Mouse (Mus musculus) kidney, adult 2 months (tissue): ENCODE results near the gene Mybl2. TPM values are rescaled to one million over a fixed set of nuclear protein-coding genes. Genes with fewer than 3 reads are reported as not detected.

Experiments
- DNase-seq: peaks from one replicate; pipeline ENCODE4 v3.0.0; 2021
- H3K27ac ChIP-seq: fragments of 200-500 bp; 2 replicates; pipeline ENCODE4 v1.5.1; 2012; ENCODE audit warnings: low read depth, low read length, control low read depth, inconsistent platforms; ENCODE audit not compliant: insufficient read depth
- H3K27me3 ChIP-seq: fragments of 200-500 bp; replicated peaks from 2 replicates; pipeline ENCODE4 v1.6.1; 2012; ENCODE audit warnings: mild to moderate bottlenecking, moderate library complexity, low read length, inconsistent platforms; ENCODE audit not compliant: control insufficient read depth, insufficient read depth
- H3K36me3 ChIP-seq: fragments of 200-500 bp; 2 replicates; pipeline ENCODE4 v1.6.1; 2012; ENCODE audit warnings: mild to moderate bottlenecking, moderate library complexity, low read length, inconsistent platforms; ENCODE audit not compliant: control insufficient read depth, insufficient read depth
- H3K4me1 ChIP-seq: fragments of 200-500 bp; 2 replicates; pipeline ENCODE4 v1.6.1; 2011; ENCODE audit warnings: low read length; ENCODE audit not compliant: control insufficient read depth, insufficient read depth
- H3K4me3 ChIP-seq: fragments of 200-500 bp; 2 replicates; pipeline ENCODE4 v1.5.1; 2011; ENCODE audit warnings: mild to moderate bottlenecking, low read depth, low read length, control low read depth; ENCODE audit not compliant: insufficient read depth
- CTCF ChIP-seq: fragments of 200-500 bp; conservative IDR thresholded peaks from 2 replicates; pipeline ENCODE4 v1.5.1; 2011; ENCODE audit warnings: low read depth, mild to moderate bottlenecking, control low read depth, low read length, moderate library complexity, mixed read lengths; ENCODE audit not compliant: insufficient read depth, insufficient read length
- POLR2A ChIP-seq: fragments of 200-500 bp; IDR thresholded peaks from one replicate; pipeline ENCODE4 v1.6.1; 2011; ENCODE audit warnings: low read depth, low read length, control low read depth
- WGBS: fragments of 180-500 bp; shearing (Covaris S2); methylation state at CpG from one replicate; pipeline ENCODE4 v1.1.7; 2018; 5-methylcytosine and 5-hydroxymethylcytosine counted together
- polyA plus RNA-seq: library from polyadenylated mRNA; depleted of rRNA; stranded (reverse); fragments of >200 nt; gene quantifications from 2 replicates; pipeline ENCODE4 v1.2.3, GENCODE M21; 2012; rRNA removed

Mybl2 gene
- polyA plus RNA-seq: 1.3 and 1.4 TPM in 2 replicates

DNA sequence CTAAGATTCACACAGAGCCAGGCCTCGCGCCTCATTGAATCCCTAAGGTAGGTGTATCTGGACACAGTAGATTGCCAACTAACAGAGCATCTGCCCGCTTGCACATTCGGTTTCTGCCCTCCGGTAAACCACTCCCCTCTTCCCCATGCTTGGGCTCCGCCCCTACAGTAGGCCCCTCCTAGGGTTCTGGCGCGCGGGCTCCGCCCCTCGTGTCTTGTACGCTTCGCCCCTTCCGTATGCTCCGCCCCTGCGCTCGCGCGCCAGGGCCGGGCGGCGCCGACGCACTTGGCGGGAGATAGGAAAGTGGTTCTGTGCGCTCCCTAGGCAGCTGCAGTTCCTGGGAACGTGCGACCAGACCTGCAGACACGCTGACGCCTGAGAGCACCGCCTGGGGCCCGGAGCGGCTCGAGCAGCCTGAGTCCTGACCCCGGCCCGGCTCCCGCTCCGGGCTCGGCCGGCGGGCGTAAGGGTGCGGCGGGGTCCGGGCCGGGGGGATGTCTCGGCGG is at the start of gene Mybl2:
Gene Mybl2 (plus strand): TSS at position 353 of the 506 bp plus-strand sequence.
- Histone ChIP-seq H3K36me3 (no peaks in the 10 kb centered on the region), H3K27me3 (0 out of 2 replicates have a peak, but pooled peaks cover 1% of the 10 kb centered on the region), H3K4me3 (peak within 1 kb of the TSS; percentile 30), H3K4me1 (peaks cover 3% of the 10 kb centered on the region; the same call in 1 of the 2 replicates), H3K27ac (no peak within 1 kb of the TSS)
- no peak for TF ChIP-seq POLR2A
- no peak for TF ChIP-seq CTCF
- peak; percentile 95 for DNase-seq
- WGBS: 2% methylated on average over 48 of the region's 48 CpGs

DNA sequence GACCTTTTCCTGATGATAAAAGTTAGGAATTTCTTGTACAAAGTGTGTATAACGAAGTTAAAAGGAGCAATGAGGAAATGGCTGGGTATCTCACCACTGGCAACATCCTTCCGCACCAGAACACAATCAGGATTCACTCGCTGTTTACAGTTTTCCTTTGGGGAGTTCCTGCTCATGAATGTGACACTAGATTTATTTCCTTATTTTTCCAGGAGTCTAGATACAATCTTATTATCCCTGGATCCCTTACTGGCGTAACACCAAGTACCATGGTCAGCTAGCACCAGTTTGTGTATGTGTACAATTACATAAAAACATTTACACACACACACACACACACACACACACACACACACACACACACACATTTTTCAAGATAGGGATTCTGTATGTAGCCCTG is 47.2 kb upstream of the Mybl2 start:
- Histone ChIP-seq H3K4me3 (no peak overlapping the region), H3K27me3 (no peaks in the 10 kb centered on the region), H3K36me3 (peaks cover 5% of the 10 kb centered on the region), H3K27ac (no peak overlapping the region), H3K4me1 (no peaks in the 10 kb centered on the region; the same call in 1 of the 2 replicates)
- no peak for DNase-seq
- no peak for TF ChIP-seq CTCF
- no peak for TF ChIP-seq POLR2A
- WGBS: 56% methylated on average over 4 of the region's 4 CpGs

DNA sequence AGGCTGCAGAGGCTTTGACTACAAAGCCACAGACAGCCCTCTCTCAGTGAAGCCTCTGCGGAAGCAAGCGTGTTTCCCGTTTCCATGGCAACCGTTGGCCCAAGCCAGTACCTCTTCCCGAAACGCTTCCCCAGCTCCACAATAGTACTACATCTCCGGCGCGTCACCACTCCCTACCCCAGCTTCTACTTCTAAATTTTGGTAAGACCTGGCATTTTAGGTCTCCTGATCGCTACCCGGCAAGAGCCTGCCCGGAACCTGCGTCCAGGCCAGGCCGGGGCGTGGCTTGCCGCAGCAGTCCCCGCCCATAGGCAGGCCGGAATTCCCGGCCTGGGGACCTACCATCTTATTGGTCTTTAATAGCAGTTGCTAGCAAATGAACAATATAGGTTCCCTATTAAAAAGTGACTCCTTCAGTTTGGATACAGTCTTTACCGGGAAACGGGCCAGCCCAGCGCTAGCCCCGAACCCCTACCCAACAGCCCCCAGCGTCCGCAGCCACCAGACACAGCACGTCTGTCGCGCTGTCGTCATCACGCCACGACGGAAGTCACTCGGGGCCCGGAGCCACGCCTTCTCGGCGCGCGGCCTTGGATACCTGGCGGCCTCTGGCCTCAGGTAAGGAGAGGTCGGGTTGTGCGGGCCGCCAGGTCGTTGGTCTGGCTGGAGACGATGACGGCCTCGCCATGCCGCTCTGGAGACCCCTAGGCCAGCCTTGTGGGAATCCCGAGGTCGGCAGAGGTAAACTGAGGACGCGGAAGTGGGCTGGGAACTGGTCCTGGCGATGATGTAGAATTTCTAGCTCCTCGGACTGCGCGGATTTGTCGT is 37.4 kb upstream of the Mybl2 start, which contains the start of gene Ift52:
Gene Ift52 (plus strand): TSS at position 439 of the 828 bp plus-strand sequence.
- under 1% methylated on average over 57 of the region's 57 CpGs for WGBS
- peak within 1 kb of the TSS; percentile 40; the same call in 1 of the 2 replicates for H3K27ac ChIP-seq
- peak within 1 kb of the TSS; percentile 96 for H3K4me3 ChIP-seq
- peak; percentile 96 for DNase-seq
- TF ChIP-seq CTCF: no peak
- TF ChIP-seq POLR2A: no peak
- H3K4me1 ChIP-seq: peaks cover 4% of the 10 kb centered on the region; the same call in 1 of the 2 replicates
- H3K27me3 ChIP-seq: no peaks in the 10 kb centered on the region
- no peaks in the 10 kb centered on the region; the same call in 1 of the 2 replicates for H3K36me3 ChIP-seq

DNA sequence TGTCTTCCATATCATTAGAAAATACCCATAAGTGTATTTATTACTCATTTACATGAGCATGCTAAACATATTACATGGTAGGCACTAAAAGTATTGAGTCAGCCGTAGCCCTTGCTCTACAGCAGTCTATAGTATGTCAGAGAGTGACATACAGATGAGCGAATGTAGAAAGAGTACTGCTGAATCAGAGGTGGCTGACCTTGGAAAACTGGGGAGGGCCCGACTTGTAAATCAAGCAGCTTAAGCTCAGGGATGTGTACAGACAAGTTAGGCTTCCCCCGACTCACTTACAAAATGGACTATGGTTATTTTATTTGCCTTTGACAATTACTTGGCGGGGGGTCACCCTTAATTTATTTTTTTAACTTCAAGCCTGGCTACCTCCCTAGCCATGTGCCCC is 23.2 kb upstream of the Mybl2 start:
- Histone ChIP-seq H3K27ac (no peak overlapping the region), H3K4me1 (no peaks in the 10 kb centered on the region), H3K4me3 (no peak overlapping the region), H3K27me3 (no peaks in the 10 kb centered on the region), H3K36me3 (peaks cover 15% of the 10 kb centered on the region)
- TF ChIP-seq POLR2A: no peak
- TF ChIP-seq CTCF: no peak
- WGBS: 88% methylated on average over 5 of the region's 5 CpGs
- no peak for DNase-seq

DNA sequence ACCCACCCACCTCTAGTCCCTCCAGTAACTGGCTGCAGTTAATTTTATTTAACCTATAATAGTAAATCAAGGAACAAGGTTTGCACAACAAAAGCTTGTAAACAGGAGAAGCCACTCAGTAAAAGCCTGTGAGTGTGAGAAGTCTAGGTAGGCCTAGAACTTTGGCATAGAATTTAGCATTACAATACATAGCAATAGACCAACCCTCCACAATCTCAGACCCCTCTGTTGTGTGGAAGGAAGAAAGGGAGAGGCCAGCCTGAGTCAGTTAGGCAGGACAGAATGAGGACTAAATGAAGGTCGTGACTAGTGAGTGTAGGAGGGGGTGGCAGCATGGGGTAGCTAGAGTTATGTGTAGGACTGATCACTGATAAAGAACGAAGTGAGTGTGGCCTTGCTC is 22.7 kb upstream of the Mybl2 start:
- Histone ChIP-seq H3K4me1 (no peaks in the 10 kb centered on the region), H3K27me3 (no peaks in the 10 kb centered on the region), H3K27ac (no peak overlapping the region), H3K36me3 (peaks cover 12% of the 10 kb centered on the region), H3K4me3 (no peak overlapping the region)
- DNase-seq: no peak
- WGBS: 91% methylated on average over 2 of the region's 2 CpGs
- TF ChIP-seq POLR2A (no peak), CTCF (no peak)

DNA sequence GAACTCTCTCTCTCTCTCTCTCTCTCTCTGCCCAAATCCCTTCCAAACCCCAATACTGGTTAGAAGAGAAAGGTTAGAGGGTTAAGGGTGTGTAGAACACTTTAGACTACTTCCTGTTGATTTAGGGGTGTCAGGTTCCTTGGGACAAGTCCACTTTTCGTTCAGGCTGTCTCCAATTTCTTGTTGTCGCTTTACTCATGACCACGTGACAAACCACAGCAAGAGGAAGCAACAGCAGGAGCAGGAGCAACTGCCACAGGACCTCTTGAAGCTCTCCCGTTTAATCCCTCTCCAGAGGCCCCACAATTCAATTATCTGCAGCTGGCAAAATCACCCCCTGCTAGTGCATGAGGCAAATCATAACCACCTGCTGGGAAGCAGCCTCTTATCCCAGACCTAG is 21.9 kb upstream of the Mybl2 start:
- Histone ChIP-seq H3K36me3 (peaks cover 8% of the 10 kb centered on the region), H3K4me1 (no peaks in the 10 kb centered on the region), H3K27ac (no peak overlapping the region), H3K4me3 (no peak overlapping the region), H3K27me3 (no peaks in the 10 kb centered on the region)
- WGBS: 52% methylated on average over 4 of the region's 4 CpGs
- DNase-seq: no peak
- TF ChIP-seq CTCF: no peak
- TF ChIP-seq POLR2A: no peak

DNA sequence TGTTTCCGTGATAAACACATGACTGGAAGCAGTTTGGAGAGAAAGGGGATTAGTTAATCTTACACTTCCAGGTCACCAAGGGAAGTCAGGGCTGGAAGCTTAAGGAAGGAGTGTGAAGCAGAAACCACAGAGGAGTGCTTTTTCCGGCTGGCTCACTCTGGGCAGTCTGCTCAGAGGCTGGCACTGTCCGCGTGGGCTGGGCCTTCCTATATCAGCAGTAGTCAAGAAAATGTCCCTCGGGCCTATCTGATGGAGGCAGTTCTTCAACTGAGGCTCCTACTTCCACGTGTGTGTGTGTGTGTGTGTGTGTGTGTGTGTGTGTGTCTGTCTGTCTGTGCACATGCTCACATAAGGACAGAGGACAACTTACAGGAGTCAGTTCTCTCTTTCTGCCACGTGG is 14.5 kb upstream of the Mybl2 start:
- no peaks in the 10 kb centered on the region for H3K4me1 ChIP-seq
- H3K27me3 ChIP-seq: no peaks in the 10 kb centered on the region
- WGBS: 88% methylated on average over 7 of the region's 7 CpGs
- no peak overlapping the region for H3K27ac ChIP-seq
- no peaks in the 10 kb centered on the region; the same call in 1 of the 2 replicates for H3K36me3 ChIP-seq
- TF ChIP-seq POLR2A: no peak
- no peak for DNase-seq
- H3K4me3 ChIP-seq: no peak overlapping the region
